Mouse (Mus musculus) embryo, embryonic 11 days (tissue): ENCODE data around the gene Kcnj2.
A peak's percentile ranks its signal among the peaks of the same experiment; 100 is the strongest.

Experiments used
- DNase-seq: peaks from one replicate; pipeline ENCODE4 v3.0.0-alpha.2; 2015

The Kcnj2 gene

DNA sequence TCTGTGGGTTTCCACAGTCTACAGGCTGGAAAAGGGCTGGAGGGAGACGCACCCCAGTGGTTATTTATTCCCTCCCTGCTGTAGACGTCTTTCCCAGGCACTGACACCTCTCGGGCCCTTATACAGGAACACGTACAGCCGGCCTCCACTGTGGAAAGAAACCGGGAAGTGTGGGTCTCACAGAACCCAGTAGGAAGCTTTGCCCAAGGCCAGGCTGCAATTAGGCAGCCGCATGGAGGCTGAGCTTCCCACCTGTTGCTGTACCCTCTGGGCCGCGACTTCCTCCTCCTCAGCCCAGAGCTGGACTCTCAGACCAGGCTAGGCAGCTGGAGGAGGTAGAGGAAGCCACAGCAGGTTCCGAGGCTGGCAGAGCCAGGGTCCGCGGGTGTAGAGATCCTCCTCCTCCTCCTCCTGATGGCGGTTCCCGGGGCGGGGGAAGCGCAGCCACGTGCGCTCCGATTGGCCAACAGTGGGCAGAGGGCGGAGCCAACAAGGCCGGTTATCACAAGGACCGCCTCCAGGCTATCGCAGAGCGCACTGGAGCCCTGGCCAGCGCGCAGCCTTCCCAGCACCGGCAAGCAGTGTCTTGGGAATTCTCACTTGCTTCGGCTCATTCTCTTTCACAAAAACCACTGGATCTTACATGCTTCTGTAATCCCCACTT is at the start of gene Kcnj2:
Kcnj2 (plus strand) TSS at position 530 of the 664 bp plus-strand sequence.
- peak; percentile 96 for DNase-seq

DNA sequence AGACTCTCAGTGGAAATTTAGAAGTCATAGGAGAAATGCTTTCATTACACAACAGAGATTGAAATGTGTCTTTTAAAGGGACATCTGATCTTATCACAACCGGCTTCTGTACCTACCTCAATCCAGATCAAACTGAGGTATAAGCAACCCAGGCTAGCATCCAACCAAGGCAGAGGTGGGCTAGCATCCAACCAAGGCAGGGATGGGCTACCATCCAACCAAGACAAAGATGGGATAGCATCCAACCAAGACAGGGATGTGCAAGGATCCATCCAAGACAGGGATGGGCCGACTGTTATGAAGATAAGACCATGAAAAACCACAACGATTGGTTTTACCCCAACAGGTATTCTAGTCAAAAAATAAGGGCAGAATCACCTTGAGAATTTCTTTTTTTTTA is 49.8 kb upstream of the Kcnj2 start:
- DNase-seq, result no peak

DNA sequence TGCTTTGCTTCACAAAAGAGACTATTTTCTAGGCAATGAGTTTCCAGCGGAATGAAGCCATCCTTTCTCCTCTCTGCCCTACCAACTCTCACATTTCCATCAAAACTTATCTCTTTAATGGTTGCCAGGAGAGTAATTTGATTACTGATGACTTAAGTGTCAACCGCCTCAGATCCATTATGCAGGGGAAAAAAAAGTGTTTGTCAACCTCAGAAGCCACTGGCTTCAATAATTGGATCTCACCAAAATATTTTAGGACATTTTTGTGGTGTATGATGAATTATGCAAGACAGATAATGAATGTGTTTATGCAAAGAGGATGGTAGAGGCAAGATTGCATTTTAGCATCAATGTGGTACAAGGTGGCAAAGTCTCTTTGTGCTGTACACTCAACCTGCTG is 45.8 kb upstream of the Kcnj2 start:
- DNase-seq, result no peak

DNA sequence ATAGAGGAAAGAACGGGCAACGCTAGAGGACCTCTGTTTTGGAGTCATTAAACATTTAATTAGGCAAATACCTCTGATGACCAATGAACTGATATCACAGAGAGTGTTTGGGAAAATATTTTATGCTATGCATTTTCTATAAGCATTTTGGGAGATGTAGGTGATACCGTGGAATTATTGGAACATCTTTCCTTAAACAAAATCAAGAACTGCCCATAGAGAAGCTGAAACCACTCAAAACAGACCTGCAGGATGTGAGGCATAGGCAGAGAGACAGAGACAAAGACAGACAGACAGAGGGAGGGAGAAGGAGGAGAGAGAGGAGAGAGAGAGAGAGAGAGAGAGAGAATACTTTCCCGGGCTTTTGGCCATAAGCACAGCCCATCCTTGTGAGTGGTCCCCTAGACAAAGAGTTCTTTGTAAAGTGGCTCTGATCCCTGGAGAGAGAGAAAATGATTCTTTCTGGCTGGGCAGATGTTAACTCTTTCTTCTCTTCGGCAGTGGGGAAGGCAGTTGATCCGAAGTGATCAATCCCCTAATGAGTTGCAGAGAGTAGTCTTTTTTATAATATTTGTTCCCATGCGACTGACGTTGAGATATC is 43.2 kb upstream of the Kcnj2 start:
- DNase-seq, result peak; percentile 55

DNA sequence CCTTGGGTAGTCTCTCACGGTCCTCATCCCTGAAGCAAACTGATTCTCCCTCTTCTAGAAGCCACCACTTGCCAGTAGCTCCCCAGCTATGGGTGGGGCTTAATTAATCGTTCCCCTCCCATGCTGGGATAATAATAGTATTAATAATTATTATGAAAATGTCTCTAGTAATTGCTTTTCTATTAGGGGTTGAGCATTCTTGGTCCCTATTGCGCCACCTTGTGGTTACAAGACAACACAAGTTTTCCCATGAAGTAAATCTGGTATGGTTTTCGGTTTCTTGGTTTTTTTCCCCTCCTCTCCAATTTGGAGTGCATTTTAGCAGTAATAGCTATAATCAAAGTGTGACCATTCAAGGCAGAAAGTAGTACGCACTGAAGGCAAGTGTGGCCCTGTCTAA is 23.8 kb upstream of the Kcnj2 start:
- peak; percentile 48 for DNase-seq

DNA sequence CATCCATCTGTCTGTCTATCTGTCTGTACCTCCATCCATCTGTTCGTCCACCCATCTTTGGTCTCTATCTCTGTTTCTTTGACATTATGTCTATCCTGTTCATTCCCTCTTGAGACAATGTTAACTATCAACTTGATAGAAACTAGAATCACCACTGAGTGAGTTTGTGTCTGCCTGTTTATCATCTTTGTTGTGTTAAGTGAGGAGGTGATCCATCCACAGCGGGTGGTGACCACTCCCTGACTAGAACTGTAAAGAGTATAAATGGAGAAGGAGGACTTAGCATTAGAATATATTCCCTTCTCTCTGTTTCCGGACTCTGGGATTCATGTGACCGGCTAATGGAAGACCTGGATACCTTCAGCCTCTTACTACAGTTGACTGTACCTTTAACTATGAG is 22.7 kb upstream of the Kcnj2 start:
- DNase-seq, result no peak

DNA sequence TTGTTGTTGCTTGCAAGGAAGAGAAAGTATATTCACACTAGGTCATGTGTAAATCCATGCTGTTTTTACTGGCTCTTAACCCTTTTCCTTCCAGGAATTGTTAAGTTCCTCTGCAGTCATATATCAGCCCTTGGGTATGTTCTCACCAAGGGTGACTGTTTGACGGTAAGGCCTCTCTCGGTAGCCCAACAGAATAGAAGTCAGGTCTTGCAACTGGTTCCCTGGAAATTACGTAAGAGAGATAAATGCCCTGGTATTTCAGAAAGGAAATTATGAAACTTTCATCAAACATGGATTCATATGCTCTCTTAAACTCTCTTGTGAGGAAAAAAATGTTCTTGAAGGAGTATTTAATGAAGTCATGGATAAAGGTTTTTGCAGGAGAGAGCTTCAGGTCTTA is 11.7 kb upstream of the Kcnj2 start:
- DNase-seq, result no peak

DNA sequence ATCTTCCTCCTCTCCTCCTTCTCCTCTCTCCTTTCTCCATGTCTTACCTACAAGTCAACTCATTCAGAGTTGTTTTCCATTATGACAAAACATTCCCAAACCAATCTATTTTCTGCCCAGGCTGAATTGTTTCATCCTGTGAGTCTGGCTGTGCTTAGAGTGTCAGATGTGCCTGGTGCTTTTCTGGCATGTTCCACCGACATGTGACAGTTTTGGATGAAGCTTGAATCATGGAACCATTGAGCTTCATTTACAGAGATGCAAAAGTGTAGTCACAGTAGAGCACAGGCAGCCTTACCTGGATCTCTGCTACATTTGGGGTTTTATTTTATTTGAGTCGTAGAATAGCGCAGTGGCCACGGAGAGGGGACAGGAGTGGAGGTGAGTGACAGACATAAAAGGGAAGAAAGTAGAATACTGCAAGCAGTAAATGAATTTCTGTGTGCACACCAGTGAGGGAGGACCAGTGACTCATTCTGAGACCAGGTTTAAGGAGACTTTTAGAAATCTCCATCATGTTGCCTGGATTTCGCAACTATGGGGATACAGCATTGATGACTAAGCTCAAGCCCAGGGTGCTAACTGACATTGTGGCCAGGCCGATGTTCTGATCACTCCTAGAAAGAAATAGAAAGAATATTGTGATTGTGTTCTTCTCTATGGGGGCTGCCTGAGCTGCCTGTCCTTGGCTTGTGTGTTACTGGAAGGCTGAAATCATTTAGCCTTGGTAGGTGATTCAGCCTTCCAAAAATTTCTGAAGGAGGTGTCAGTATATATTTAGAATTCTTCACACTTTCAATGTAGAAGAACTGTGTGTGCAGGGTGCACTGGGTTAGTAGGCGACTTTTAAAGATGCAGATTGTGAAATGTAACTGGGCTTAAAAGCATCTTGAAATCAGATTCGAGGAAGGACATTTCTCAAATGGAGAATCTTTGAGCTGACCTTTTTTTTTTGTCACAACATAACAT is 10.8 kb upstream of the Kcnj2 start:
- no peak for DNase-seq

DNA sequence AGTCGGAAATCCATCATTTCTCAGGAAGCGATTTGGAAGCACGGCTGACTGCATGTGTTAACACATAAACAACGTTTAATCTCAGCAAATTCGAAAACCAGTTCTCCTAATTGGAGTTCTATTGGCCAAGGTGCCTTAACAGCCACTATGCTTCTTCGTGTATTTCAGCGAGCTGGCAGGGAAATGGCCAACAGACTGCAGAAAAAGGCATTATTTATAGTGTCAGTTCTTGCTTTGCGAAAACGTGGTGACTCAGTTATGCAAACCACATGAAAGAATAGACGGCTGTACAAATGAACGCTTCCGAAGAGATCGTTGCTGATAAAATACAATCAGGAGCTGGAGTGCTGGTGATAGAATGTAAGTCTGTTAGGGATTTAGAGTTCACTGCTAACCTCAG is 9.9 kb upstream of the Kcnj2 start:
- no peak for DNase-seq

DNA sequence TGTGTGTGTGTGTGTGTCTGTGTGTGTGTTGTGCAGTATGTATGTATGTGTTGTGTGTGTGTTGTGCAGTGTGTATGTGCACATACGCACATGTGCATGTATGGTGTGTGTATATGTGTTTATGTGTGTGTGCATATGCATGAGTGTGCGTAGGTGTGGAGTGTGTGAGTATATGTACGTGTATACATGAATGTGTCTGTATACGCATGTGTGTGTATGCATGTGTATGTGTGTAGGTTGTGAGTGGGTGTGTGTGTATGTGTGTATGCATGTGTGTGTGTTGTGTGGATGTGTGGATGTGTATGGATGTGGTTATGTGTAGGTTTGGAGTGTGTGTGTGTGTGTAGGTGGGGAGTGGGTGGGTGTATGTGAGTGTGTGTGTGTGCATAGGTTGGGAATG is 8.5 kb upstream of the Kcnj2 start:
- no peak for DNase-seq

DNA sequence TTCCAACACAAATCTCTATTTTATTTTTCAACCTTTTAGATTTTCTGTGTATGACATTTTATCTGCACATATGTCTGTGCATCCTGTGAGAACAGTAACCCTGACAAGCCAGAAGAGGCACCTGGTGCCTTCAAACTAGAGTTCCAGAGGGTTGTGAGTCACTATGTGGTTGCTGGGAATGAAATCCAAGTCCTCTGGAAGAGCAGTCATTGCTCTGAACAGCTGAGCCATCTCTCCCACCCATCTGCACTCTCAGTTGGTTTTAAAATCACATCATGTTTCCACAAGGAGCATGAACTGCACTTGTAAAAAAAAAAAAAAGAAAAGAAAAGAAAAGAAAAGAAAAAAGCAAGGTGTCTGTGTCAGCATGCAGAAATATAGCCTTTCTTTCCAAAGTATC is 6.5 kb upstream of the Kcnj2 start:
- no peak for DNase-seq

DNA sequence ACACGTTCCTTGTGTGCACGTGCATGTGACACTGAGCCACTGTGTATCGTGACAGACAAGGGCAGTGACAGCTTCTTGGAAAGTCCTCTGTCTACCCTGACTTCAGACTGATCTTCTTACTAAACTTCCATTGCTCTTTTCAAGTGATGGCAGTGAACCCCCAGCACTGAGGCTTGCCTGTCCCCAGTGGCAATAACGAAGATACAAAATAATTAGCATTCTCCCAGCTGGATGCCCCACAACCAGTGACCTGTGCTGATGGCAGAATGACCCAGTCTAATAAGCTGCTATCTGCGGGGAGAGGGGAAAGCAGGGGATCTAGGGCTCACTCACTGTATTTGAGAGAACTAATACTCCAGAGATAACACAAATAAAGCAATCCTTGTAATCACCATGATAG is 5.7 kb upstream of the Kcnj2 start:
- DNase-seq, result no peak

DNA sequence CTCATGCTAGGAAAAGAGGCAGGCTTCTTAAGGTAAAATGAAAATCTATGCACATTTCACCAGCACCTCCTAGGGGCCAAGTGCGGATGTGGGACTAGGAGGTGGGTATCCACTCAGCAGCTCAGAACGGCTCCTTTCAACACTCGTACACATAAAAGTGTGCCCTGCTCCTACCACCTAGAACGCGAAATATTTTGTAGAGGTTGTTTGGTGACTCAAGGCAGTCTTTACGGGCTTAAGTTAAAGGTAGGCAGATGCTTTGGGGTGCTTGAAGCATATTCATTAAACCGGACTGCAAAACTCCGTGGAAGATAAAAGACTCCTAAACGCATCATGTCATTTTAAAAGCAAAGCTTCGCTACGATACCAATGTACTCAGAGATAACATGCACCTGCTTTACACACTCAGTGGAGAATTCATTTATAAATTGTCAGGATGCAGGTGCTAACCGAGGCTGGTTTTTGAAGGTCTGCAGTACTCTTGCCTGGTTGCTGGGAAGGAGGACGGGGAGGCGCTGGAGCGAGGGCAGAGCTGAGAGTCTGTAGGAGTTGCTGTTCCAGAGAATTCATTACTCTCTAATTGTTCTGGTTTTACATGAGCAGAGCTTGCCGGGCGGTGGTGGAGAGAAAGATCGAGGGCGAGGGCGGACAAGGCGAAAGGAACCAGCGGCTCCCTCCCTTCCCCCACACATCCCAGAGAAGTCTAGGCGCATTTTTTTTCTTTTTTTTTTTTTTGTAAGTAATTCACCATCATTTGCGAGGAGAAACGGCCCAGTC is 1.0 kb upstream of the Kcnj2 start:
- peak; percentile 86 for DNase-seq

DNA sequence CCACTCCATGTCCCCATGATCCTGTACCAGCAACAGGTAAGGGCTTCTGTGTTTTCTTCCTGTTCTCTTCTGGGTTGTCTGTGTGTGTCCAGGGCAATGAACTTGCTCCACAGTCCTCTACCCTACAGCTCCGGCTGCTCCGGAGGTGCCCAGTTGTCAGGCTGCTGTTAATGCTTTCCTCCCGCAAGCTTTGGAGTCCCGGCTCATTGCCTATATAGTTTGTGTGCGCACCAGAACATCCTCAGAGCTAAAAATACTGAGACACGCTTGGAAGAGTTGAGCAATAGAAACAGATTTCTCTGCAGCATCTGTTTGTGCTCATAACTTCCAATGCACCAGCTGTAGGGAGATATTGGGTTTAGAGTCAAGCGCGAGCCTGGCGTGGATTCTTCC is 331 bp downstream of the Kcnj2 start:
- no peak for DNase-seq

DNA sequence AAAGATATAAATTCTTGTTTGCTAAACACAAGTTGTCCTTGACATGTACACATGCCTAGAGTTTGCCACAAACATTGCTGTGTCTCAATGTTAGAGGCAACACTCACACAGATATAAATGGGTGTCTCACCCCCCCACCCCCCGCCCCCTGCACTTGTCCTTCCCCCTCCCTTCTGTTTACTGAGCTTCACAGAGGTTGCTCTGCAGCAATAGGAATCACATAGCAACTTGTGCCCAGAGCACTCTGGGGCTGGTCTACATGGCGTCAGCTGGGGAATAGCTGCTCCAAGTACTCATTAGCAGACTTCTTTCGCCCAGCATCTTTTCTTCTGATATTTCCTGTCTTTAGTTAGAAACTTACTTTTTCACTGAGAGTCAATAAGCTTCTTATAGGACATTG is 1.8 kb downstream of the Kcnj2 start:
- no peak for DNase-seq

DNA sequence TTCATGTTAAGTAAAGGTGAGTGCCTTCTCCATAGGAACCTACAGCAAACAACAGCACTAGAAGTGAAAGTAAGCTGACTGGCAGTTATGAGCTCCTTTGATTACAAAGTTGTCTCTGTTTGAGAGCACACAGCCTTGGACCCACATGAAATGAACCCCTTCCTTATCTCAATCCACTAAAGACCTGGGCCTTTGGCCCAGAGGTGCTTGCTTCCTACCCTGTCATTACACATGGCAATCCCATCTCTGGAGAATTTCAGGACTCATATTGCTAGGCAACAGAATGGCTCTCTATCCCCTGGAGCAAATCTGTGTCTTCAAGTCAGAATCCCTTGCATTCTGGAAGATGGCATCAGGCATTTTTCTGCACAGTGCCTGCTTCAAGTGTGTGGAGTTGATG is 4.5 kb downstream of the Kcnj2 start:
- no peak for DNase-seq

DNA sequence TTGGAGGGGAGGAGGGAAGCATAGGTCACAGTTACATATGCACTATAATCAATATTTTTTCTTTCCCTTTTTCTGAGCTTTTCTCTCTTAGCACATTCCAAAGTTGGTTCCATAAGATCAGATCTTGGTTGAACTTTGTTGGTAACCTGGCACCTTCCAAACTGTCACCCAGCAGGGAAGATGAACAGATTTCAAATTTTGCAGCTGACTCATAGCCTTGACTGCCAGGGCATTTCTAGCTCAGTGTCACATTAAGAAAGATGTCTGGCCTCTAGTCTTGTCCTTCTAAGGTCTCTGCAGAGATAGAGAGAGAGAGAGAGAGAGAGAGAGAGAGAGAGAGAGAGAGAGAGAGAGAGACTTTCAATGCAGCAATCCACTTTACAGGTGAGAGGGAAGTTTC is 8.2 kb downstream of the Kcnj2 start:
- DNase-seq, result no peak

DNA sequence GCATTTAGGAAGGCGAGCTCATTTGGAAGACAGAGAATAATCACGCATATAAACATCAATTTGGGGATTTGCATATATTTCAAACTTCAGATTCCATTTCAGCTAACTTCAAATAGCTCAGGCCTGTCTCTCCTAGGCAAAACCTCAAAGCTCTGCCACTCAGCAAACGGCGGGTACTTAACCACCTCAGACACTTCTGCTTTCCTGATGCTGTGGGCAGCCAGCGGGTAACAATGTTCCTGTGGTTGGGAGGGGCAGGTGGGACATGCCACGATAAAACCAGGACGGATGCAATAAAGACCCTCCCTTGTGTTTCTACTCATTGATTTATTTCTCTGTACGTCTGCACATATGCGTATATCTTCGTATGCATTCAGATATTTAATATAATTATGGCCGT is 12.1 kb downstream of the Kcnj2 start:
- DNase-seq, result no peak

DNA sequence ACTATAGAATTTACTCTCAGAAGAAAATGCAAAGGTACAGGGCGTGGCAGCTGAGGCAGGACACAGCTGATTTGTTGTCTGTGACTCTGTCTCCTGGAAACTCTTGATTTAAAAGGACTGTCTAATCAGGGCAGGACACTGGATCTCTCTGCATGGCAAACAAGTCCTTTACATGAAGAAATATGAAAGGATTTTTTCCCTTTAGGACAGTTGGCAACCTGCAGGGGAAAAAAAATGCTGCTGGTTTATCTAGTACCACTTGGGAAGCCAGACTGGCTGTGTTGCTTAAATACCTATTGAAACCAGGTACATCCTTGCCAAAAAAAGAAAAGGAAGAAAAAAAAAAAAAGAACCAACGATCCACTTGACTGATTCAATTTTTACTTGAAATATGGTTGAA is 17.0 kb downstream of the Kcnj2 start:
- no peak for DNase-seq

DNA sequence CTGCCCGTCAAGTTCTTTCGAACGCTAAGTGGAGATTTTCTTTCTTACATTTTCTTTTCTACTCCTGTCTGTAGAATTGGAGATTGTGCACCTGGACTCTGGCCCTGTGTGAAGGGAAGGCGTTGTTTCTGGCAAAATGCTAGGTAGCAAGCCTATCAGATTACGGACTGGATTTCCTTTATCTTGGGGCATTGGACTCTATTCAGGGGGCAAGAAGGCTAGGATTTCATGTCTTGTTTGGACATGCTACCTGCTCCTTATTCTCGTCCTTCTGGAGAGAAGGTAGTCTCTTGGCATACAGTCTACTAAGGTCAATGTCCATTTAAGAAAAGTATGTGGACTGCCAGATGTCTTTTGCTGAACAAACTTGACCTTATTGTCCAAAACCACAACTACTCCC is 21.0 kb downstream of the Kcnj2 start:
- DNase-seq, result no peak

DNA sequence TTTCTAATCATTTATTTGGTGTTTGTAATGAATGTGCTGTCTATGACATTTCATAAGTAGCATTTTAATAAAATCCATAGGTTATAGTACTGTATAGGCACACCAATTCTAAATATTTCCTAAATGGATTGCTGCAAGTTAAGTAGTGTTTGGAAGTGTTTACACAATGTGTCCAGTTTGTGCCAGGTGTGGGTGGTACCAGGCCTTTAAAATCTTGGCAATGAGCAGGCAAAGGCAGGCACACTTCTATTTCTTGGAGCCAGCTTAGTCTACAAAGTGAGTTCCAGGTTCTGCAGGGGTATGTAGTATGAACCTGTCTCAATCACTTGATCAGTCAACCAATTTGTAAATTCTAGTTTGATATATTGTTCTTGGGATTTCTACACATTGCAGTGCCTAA is 22.3 kb downstream of the Kcnj2 start:
- DNase-seq, result no peak

DNA sequence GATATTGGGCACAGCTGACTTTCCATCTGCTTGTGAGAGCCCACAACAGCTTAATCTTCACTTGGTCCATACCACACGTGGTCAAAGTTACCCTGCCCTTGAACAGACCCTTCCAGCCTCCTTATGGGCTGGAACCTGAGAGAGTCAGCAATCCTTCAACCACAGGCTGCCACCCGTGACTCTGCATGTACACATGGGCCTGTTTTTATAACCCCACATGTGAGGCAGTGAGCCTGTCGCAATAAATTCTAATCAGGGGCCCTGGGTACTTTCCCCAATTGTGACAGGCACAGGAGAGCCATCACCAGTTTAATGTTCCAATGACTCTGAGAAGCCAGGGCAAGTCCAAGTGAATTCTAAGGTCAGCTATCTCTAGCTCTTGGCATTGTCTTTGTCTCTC is 22.8 kb downstream of the Kcnj2 start:
- DNase-seq, result peak; percentile 30

DNA sequence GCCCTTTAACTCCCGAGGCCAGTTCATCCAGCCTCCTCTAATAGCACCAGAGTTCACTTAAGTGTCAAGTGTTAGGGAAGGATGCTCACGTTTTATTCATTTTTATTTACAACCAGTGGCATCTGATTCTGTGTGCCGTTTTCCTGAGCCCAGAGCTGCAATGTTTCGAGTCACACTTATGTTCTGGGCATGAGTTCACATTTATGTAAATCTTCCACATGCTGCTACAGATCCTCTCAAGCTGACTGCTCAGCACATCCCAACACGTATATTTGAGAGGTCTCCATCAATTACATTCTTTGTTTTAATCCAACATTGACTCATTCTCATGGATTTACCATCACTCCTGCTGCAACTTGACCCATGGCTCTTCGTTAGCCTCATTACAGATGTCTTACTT is 25.2 kb downstream of the Kcnj2 start:
- no peak for DNase-seq
